Mouse (Mus musculus) stomach, postnatal 0 days (tissue): ENCODE measurements at regions not wholly inside any gene's neighbourhood (a gene's known extent, or its start where the extent isn't known, plus 50 kb on each side); places are given as distances from the start of the nearest gene placed in this dataset.

Source experiments
- CTCF ChIP-seq: IDR thresholded peaks from 2 replicates; pipeline ENCODE4 v1.5.1; 2016; ENCODE audit warnings: antibody characterized with exemption, low read depth, mild to moderate bottlenecking, moderate library complexity
- EP300 ChIP-seq: optimal IDR thresholded peaks from 2 replicates; pipeline ENCODE3; 2016; ENCODE audit warnings: antibody characterized with exemption

DNA sequence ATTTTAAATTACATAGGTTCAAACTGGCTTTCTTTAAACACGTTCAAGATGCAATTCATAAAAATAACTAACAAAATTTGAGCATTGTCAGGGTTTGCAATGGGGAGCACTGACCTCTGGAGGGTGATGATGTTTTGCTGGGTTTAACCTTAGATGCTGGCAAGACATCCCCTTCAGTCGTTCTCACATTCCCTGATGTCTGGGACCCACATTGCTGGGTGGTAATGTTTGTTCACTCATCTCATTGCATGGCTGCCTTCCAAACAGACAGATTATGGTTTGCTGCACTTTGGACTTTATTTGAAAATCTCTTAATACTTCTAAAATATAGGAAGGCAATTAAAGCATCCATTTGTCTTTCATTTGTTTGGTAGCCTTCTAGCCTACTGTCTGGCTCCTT lies 206.9 kb downstream of the Tle4 start:
- no peak for TF ChIP-seq CTCF
- no peak for TF ChIP-seq EP300
